Mouse (Mus musculus): ENCODE results near the gene Mrps12.

GRCm38 (mm10) chr7:28774164-28774563 is 32.5 kb upstream of the Mrps12 start:
- TF ChIP-seq CTCF (IDR thresholded peaks at IDR 0.05; ENCODE audit: borderline replicate concordance, insufficient read depth, low read depth, low read length) (no peak), POLR2A (IDR thresholded peaks at IDR 0.05; ENCODE audit: borderline replicate concordance, insufficient read depth, low read length) (no peak)
